Mouse (Mus musculus) brown adipose tissue, adult 24 weeks (tissue): ENCODE measurements around the gene Ryr2. TPM values are rescaled to one million over a fixed set of nuclear protein-coding genes. Genes with fewer than 3 reads are reported as not detected.
"Not testable (repeated sequence)": the region's sequence is repeated elsewhere in the genome, so short reads cannot be mapped to it uniquely, and the experiment has no call there.

ENCODE experiments used
- H3K27ac ChIP-seq: fragments of 200-500 bp; replicated peaks from 2 replicates; pipeline ENCODE4 v1.5.1; 2012; ENCODE audit warnings: low read depth, mild to moderate bottlenecking, low read length
- H3K4me1 ChIP-seq: fragments of 200-500 bp; 2 replicates; pipeline ENCODE4 v1.6.1; 2012; ENCODE audit warnings: low read length, mixed read lengths; ENCODE audit not compliant: control insufficient read depth, insufficient read depth, insufficient read length
- H3K4me3 ChIP-seq: fragments of 200-500 bp; 2 replicates; pipeline ENCODE4 v1.5.1; 2012; ENCODE audit warnings: low read depth, mild to moderate bottlenecking, low read length, moderate library complexity; ENCODE audit not compliant: insufficient read depth
- polyA plus RNA-seq: library from polyadenylated mRNA; stranded (reverse); fragments of >200 nt; gene quantifications from 2 replicates; pipeline ENCODE4 v1.2.4, GENCODE M21; 2012; ENCODE audit not compliant: missing spikeins, insufficient read depth, insufficient read length

Ryr2 gene
- polyA plus RNA-seq = 1.2 and 2.0 TPM in 2 replicates

DNA sequence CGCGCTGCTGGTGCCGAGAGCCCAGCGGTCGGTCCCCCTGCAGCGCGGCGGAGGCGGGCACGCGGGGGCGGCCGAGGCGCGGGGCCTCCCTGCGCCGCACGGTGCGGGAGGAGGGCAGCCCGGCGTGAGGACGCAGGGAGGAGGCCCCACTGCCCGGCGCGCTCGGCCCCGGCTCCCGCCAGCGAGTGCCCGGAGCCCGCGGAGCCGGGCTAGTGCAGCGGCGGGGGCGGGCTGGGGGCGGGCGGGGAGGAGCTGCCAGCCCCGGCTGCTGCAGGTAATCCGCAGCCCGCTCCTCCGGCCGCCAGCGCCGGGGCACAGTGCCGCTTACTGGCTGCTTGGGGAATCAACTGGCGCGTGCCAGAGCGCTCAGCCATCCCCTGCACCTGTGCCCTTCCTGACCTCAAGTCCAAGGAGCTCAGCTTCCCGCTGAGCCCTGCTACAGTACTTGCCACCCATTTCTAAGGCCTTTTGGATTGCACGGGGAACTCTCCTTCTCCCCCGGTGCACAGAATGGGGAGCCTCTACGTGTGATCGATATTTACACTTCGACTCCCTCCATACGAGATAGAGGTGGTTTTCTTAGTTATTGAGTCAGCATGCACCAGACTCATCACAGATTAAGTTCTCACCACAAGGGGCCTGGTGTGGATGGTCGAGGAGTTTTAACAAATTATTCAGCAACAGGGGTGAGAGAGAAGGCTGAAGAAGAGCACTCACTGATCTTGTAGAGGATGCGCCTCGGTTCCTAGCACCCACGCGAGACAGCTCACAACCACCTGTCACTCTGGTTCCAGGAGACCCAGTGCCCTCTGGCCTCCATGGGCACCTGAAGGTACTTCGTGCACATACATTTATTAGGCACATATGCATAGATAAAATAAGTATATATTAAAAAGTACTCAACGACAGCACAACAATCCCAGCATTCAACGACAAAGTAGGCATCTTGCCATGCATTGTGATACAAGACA, at the start of gene Ryr2:
Ryr2 (minus strand) TSS at position 284 of the 971 bp plus-strand sequence.
- Histone ChIP-seq H3K27ac (no peak within 1 kb of the TSS), H3K4me1 (no peaks in the 10 kb centered on the region), H3K4me3 (peak within 1 kb of the TSS; percentile 55)

DNA sequence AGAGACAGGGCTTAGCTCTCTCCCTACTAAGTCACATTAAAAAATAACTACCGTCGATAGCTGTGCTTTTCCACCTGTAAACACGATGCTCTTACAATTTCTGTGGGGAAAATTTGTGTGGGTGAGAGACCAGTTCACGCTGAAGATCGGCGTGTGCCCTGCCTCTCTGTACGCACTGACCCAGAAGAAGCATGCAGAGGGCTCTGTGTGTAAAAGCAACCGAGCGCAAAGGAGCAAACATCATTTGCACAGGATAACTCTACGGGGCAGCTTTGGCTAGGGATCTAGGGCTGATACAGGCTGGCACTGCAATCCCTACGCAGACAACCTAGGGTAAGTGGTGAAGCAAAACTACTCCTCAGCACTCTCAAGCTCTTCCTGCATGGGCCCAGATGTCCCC, 47.2 kb upstream of the Ryr2 start:
- H3K27ac ChIP-seq = no peak overlapping the region
- H3K4me1 ChIP-seq = no peaks in the 10 kb centered on the region
- H3K4me3 ChIP-seq = no peak overlapping the region

DNA sequence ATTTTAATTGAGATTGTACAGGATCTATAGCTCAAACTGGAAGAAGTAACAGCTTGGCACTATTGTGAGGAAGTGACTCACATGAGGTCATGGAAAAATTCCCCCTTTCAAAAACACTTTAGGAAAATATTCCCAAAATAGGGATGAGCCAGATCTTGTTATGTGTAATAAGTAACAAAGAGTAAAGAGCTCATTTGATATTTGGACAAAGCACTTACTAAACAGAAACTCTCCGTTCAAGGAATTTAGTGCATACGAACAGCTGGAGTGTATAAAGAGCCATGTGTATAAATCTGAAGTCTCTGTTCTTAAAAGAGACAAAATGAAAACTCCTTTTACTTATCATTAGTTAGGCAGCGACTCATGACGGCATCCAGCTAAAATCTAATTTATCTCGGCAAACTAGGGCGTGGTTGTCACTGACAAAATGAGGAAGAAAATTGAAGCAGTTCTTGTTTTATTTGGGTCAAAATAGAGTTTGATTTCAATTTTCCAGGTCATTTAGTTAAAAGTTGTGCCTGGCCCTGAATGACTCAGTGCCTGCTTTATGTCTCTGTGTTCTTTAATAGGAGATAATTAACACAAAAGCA, 40.3 kb upstream of the Ryr2 start:
- Histone ChIP-seq H3K27ac (no peak overlapping the region), H3K4me1 (no peaks in the 10 kb centered on the region), H3K4me3 (no peak overlapping the region)

DNA sequence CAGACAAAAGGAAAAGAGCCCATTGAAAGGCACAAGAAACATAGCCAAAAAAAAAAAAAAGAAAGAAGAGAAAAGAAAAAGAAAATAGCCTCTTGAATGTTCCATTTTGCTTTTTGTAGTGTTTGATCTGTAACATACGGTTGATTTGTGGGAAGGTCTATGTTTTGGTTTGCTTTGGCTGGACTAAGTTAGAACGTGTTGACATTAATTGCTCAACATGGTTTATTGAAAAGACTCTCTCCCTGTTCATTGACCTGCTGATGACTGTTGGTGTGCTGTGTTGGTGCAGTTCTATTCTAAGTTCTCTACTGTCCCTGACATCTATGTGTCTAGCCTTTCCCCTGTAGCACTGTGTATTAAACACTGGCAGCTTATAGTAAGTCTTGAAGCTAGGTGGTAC, 39.7 kb upstream of the Ryr2 start:
- Histone ChIP-seq H3K4me1 (no peaks in the 10 kb centered on the region), H3K27ac (no peak overlapping the region), H3K4me3 (no peak overlapping the region)

DNA sequence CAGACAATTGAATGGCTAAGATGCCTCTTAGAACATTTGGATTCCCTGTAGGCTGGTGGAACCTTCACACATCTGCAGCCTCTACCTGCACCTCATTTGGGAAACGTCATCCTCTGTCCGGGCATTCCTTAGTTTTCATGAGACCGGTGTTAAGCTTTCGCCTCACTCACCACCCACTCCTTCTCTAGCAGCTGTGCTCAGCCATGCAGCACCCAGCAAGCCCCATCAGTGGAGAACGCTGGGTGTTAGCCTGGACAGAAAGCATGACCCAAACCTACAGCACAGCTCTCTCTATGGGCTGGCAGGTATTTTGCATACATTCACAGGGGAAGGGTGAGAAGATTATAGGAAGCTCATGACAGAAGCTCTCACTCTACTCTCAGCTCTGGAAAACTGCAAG, 36.6 kb upstream of the Ryr2 start:
- Histone ChIP-seq H3K4me1 (no peaks in the 10 kb centered on the region), H3K27ac (no peak overlapping the region), H3K4me3 (no peak overlapping the region)

- not testable (repeated sequence) for H3K27ac ChIP-seq, H3K4me1 ChIP-seq, H3K4me3 ChIP-seq
Observed at GRCm38 (mm10) chr13:12136461-12136860, 29.7 kb upstream of the Ryr2 start.

DNA sequence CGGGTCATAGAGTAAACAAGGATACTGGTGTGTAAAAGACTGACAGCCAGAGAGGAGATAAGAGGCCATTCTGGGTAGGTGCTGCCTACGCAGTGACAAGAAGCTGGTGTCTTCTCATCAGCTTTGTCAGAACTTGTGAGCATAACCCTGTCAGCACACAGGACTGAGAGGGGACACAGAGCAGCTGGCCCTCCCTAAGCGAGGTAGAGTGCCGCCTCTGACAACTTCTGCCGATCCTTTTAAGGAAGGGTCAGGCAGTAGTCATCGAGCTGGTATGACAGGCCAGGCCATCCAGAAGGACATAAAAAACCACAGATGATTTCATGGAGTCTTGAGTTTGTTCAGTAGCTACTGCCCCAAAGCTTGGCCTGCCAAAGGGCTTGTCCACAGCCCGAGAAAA, 26.8 kb upstream of the Ryr2 start:
- H3K4me3 ChIP-seq = no peak overlapping the region
- no peaks in the 10 kb centered on the region for H3K4me1 ChIP-seq
- H3K27ac ChIP-seq = no peak overlapping the region

- Histone ChIP-seq H3K4me1 (no peaks in the 10 kb centered on the region), H3K4me3 (no peak overlapping the region), H3K27ac (no peak overlapping the region)
Observed at GRCm38 (mm10) chr13:12132160-12132710, 25.5 kb upstream of the Ryr2 start.

GRCm38 (mm10) chr13:12129121-12129520, 22.4 kb upstream of the Ryr2 start:
- Histone ChIP-seq H3K4me3 (no peak overlapping the region), H3K27ac (no peak overlapping the region), H3K4me1 (no peaks in the 10 kb centered on the region)

- Histone ChIP-seq H3K4me1 (no peaks in the 10 kb centered on the region), H3K4me3 (no peak overlapping the region), H3K27ac (no peak overlapping the region)
Observed at GRCm38 (mm10) chr13:12126099-12126498, 19.4 kb upstream of the Ryr2 start.

- Histone ChIP-seq H3K27ac (no peak overlapping the region), H3K4me3 (no peak overlapping the region), H3K4me1 (no peaks in the 10 kb centered on the region)
Observed at GRCm38 (mm10) chr13:12124940-12125540, 18.3 kb upstream of the Ryr2 start.

DNA sequence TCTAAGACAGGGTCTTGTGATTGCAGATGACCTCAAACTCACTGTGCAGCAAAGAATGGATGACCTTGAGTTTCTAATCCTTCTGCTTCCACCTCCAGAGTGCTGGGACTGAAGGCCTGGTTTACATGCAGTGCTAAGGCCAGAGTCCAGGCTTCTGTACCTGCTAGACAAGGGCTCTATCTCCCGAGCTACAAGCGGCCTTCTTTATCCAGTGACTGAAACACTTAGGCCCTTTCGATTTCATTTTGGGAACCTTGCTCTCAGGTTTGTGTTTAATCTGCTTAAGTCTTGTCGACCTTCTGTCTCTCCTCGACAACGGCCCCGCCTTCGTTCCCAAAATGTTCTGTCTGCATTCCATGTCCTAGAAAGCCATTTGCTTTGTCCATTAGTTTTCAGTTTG, 8.8 kb upstream of the Ryr2 start:
- Histone ChIP-seq H3K4me3 (no peak overlapping the region), H3K27ac (no peak overlapping the region), H3K4me1 (no peaks in the 10 kb centered on the region)

DNA sequence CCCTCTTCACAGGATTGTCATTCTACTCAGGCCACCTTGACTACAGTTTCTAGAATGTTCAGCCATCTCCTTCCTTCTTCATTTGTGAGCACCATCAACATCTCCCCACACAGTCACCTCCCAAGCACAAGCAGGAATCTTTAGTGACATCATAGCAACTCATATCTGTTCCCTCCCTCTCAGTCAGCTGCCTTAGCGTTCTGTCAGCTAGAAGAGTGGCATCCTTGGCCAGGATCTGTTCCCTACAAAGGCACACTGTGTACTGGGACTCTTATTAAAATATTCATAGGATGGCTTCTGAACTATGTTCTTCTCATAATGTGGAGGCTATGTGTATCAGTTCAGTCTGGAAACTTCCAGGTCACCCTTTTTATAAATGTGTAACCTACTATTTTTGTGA, 8.1 kb upstream of the Ryr2 start:
- no peak overlapping the region for H3K4me3 ChIP-seq
- no peak overlapping the region for H3K27ac ChIP-seq
- no peaks in the 10 kb centered on the region for H3K4me1 ChIP-seq

DNA sequence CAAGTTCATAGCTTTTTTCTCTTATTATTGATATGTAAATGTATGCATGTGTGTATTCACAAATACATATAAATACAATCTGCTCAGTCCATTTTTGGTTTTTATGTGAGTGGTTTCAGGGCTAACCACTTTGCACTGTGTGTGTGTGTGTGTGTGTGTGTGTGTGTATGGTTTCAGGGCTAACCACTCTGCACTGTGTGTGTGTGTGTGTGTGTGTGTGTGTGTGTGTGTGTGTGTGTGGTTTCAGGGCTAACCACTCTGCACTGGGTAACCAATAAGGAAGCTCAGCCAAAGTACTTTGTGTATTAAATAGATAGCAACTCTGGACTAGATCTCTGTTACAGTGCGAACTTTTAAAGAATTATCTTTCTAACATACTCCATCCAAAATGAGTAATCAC, 2.2 kb upstream of the Ryr2 start:
- H3K4me3 ChIP-seq = no peak overlapping the region
- H3K27ac ChIP-seq = no peak overlapping the region
- no peaks in the 10 kb centered on the region for H3K4me1 ChIP-seq

GRCm38 (mm10) chr13:12105830-12106628, 716 bp downstream of the Ryr2 start:
- Histone ChIP-seq H3K4me1 (no peaks in the 10 kb centered on the region), H3K4me3 (peak overlapping the region; percentile 55), H3K27ac (no peak overlapping the region)
